Mouse (Mus musculus): Measurements from ENCODE around the gene Eri3. TPM values are rescaled to one million over a fixed set of nuclear protein-coding genes. Genes with fewer than 3 reads are reported as not detected.

Eri3 gene
- polyA plus RNA-seq, 1 experiment from 2014 or later = 267 TPM

DNA sequence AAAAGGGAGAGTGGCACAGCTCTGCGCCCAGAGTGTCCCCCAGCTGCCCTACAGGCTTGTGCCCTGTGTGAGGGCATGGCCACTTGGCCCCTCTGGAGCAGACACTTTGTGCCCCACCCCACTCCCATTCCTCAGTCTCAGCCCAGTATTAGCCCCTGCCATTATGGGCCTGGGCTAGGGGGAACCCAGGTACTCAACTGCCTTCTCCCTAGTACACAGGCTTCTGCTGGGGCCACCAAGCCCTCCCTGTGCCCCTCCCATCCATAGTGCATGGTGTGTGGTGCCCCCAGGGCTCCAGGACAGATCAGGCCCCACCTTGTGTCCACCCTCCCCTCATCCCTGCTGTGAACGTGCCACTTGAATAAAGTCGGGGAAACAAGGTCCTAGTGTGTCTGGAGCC, 123.7 kb downstream of the Eri3 start:
- peaks cover 56% of the 10 kb centered on the region for H3K36me3 ChIP-seq (replicated peaks; ENCODE audit: control insufficient read depth, insufficient read depth)
- no peak for DNase-seq (ENCODE audit: low spot score)
- ATAC-seq (ENCODE audit: low FRiP score) = no peak
- H3K27ac ChIP-seq = no peak overlapping the region
- no peak overlapping the region for H3K4me2 ChIP-seq (replicated peaks)
- H3K9ac ChIP-seq = no peak overlapping the region
- no peaks in the 10 kb centered on the region for H3K9me3 ChIP-seq (ENCODE audit: control insufficient read depth, low read length)
- WGBS = 87% methylated on average over 3 of the region's 3 CpGs
- H3K27me3 ChIP-seq (ENCODE audit: control insufficient read depth, insufficient read depth, low read length) = no peaks in the 10 kb centered on the region
- H3K4me3 ChIP-seq (replicated peaks; ENCODE audit: low read length) = no peak overlapping the region
- no peaks in the 10 kb centered on the region for H3K4me1 ChIP-seq (replicated peaks; ENCODE audit: control insufficient read depth, insufficient read depth, low read length)

DNA sequence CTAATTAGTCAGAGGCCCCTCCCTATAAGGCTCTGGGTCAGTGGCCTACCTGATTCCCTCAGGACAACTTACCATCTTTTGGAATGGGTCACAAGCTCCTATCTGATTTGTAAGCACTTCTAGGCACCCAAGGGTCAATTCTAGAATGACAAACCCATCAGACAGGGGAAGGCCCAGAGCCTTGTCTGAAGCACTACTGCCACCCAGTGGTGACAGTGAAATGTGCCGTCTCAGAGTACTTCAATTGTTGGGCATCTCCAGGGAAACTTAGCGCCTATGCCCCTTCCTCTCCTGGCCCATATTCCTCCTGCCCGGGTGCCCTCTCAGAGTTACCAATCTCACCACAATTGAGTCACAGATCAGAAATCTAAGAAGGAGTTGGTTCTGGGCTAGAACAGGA, 126.7 kb downstream of the Eri3 start:
- peaks cover 76% of the 10 kb centered on the region for H3K36me3 ChIP-seq (replicated peaks; ENCODE audit: control insufficient read depth, insufficient read depth)
- H3K9ac ChIP-seq = no peak overlapping the region
- H3K27me3 ChIP-seq (ENCODE audit: control insufficient read depth, insufficient read depth, low read length) = no peaks in the 10 kb centered on the region
- DNase-seq (ENCODE audit: low spot score) = peak; percentile 93
- no peak overlapping the region for H3K27ac ChIP-seq
- H3K4me1 ChIP-seq (replicated peaks; ENCODE audit: control insufficient read depth, insufficient read depth, low read length) = peaks cover 8% of the 10 kb centered on the region; the same call in 1 of the 2 replicates
- WGBS = 8% methylated on average over 3 of the region's 3 CpGs
- no peak overlapping the region for H3K4me2 ChIP-seq (replicated peaks)
- H3K4me3 ChIP-seq (replicated peaks; ENCODE audit: low read length) = no peak overlapping the region
- ATAC-seq (ENCODE audit: low FRiP score) = peak; percentile 59
- no peaks in the 10 kb centered on the region for H3K9me3 ChIP-seq (ENCODE audit: control insufficient read depth, low read length)

DNA sequence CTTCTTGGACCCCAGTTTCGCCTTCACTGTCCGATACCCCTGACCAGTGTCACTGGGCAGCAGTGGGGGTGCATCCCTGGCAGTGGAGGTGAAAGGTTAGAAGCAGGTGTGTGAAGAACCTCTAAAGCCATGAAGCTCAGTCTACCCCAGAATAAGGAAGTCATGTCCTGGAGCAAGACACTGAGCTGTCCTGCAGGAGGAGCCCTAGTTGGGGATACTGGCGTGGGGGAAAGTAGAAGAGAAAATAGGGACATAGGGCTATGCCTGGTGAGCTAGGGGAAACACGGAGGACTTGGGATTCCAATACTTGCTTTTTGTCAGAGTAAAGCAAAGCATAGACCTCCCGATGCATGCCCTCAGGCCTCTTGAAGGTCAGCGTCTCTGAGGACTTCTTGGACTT, 130.8 kb downstream of the Eri3 start:
- WGBS = 81% methylated on average over 6 of the region's 6 CpGs
- DNase-seq (ENCODE audit: low spot score) (no peak), ATAC-seq (ENCODE audit: low FRiP score) (no peak)
- no peak overlapping the region for H3K9ac ChIP-seq
- peaks cover 46% of the 10 kb centered on the region for H3K36me3 ChIP-seq (replicated peaks; ENCODE audit: control insufficient read depth, insufficient read depth)
- no peaks in the 10 kb centered on the region for H3K27me3 ChIP-seq (ENCODE audit: control insufficient read depth, insufficient read depth, low read length)
- H3K9me3 ChIP-seq (ENCODE audit: control insufficient read depth, low read length) = no peaks in the 10 kb centered on the region
- H3K27ac ChIP-seq = no peak overlapping the region
- H3K4me3 ChIP-seq (replicated peaks; ENCODE audit: low read length) = peak overlapping the region; percentile 83; the same call in 1 of the 2 replicates
- H3K4me2 ChIP-seq (replicated peaks) = peak overlapping the region; percentile 95
- H3K4me1 ChIP-seq (replicated peaks; ENCODE audit: control insufficient read depth, insufficient read depth, low read length) = peaks cover 14% of the 10 kb centered on the region; the same call in 1 of the 2 replicates

DNA sequence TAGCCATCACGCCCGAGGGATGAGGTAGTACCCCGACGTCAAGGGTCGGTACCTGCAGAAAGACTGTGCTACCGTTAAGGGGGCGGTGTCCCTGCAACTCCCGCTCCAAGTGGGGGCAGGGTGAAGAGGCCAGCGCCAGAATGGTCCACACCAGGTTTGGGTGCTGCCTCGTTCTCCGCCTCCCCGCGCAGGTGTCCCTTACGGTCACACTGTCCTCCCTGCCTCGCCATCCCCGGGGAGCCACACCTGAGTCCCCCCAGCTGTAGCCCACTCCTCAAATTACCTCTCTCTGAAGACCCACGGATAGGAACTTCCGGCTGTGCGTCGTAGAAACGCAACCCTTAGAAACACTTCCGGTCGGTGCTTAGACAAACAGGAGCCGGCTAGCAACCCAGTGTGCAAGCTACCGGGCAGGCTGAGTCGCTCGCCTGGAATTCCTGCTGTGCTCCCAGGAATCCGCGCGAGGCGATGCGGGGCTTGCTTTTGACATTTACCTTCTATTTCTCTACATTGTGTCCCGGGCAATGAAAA, 131.8 kb downstream of the Eri3 start, which contains the start of gene Dmap1:
Gene Dmap1 (minus strand): TSS at position 343 of the 531 bp plus-strand sequence.
- WGBS = under 1% methylated on average over 33 of the region's 33 CpGs
- H3K4me3 ChIP-seq (replicated peaks; ENCODE audit: low read length) = peak within 1 kb of the TSS; percentile 83
- H3K27ac ChIP-seq = 0 out of 2 replicates have a peak within 1 kb of the TSS, but pooled peaks have one; percentile 1
- ATAC-seq (ENCODE audit: low FRiP score) (peak; percentile 91), DNase-seq (ENCODE audit: low spot score) (peak; percentile 95)
- peaks cover 14% of the 10 kb centered on the region; the same call in 1 of the 2 replicates for H3K4me1 ChIP-seq (replicated peaks; ENCODE audit: control insufficient read depth, insufficient read depth, low read length)
- H3K9ac ChIP-seq = peak within 1 kb of the TSS; percentile 89
- no peaks in the 10 kb centered on the region for H3K9me3 ChIP-seq (ENCODE audit: control insufficient read depth, low read length)
- no peaks in the 10 kb centered on the region for H3K27me3 ChIP-seq (ENCODE audit: control insufficient read depth, insufficient read depth, low read length)
- H3K4me2 ChIP-seq (replicated peaks) = peak within 1 kb of the TSS; percentile 95
- H3K36me3 ChIP-seq (replicated peaks; ENCODE audit: control insufficient read depth, insufficient read depth) = peaks cover 37% of the 10 kb centered on the region

DNA sequence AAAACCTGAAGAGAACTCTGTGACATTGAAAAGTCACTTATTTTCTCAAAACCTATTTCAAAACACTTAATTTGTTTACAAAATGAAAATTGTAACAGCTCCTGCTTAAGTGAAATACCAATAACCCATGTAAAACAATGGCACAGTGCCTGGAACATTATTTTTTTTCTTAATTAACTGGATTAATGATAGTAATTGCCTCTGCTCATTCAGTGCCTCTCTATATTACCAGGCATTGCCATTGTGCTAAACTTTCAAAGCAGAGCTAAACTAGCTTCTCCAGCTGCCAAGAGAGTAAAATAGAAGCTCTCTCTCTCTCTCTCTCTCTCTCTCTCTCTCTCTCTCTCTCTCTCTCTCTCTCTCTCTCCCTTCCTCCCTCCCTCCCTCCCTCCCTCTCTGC, 132.3 kb downstream of the Eri3 start:
- no peaks in the 10 kb centered on the region for H3K9me3 ChIP-seq (ENCODE audit: control insufficient read depth, low read length)
- H3K36me3 ChIP-seq (replicated peaks; ENCODE audit: control insufficient read depth, insufficient read depth) = peaks cover 32% of the 10 kb centered on the region
- H3K4me1 ChIP-seq (replicated peaks; ENCODE audit: control insufficient read depth, insufficient read depth, low read length) = peaks cover 14% of the 10 kb centered on the region; the same call in 1 of the 2 replicates
- peak overlapping the region; percentile 83 for H3K4me3 ChIP-seq (replicated peaks; ENCODE audit: low read length)
- 0 out of 2 replicates have a peak overlapping the region, but pooled peaks have one; percentile 1 for H3K27ac ChIP-seq
- ATAC-seq (ENCODE audit: low FRiP score) (peak; percentile 28; the same call in 1 of the 2 replicates), DNase-seq (ENCODE audit: low spot score) (no peak)
- peak overlapping the region; percentile 89 for H3K9ac ChIP-seq
- H3K4me2 ChIP-seq (replicated peaks) = peak overlapping the region; percentile 95
- H3K27me3 ChIP-seq (ENCODE audit: control insufficient read depth, insufficient read depth, low read length) = no peaks in the 10 kb centered on the region

GRCm38 (mm10) chr4:117683048-117683768, 133.0 kb downstream of the Eri3 start:
- H3K4me3 ChIP-seq (replicated peaks; ENCODE audit: low read length) = no peak overlapping the region
- ATAC-seq (ENCODE audit: low FRiP score) = no peak
- peaks cover 26% of the 10 kb centered on the region for H3K36me3 ChIP-seq (replicated peaks; ENCODE audit: control insufficient read depth, insufficient read depth)
- H3K9me3 ChIP-seq (ENCODE audit: control insufficient read depth, low read length) = no peaks in the 10 kb centered on the region
- H3K27me3 ChIP-seq (ENCODE audit: control insufficient read depth, insufficient read depth, low read length) = no peaks in the 10 kb centered on the region
- DNase-seq (ENCODE audit: low spot score) = no peak
- H3K9ac ChIP-seq = no peak overlapping the region
- 85% methylated on average over 6 of the region's 6 CpGs for WGBS
- H3K4me1 ChIP-seq (replicated peaks; ENCODE audit: control insufficient read depth, insufficient read depth, low read length) = peaks cover 14% of the 10 kb centered on the region; the same call in 1 of the 2 replicates
- H3K27ac ChIP-seq = no peak overlapping the region
- H3K4me2 ChIP-seq (replicated peaks) = peak overlapping the region; percentile 95; the same call in 1 of the 2 replicates

GRCm38 (mm10) chr4:117686354-117686753, 136.2 kb downstream of the Eri3 start:
- Histone ChIP-seq H3K27ac (no peak overlapping the region), H3K4me2 (replicated peaks) (no peak overlapping the region), H3K4me1 (replicated peaks; ENCODE audit: control insufficient read depth, insufficient read depth, low read length) (peaks cover 8% of the 10 kb centered on the region; the same call in 1 of the 2 replicates), H3K27me3 (ENCODE audit: control insufficient read depth, insufficient read depth, low read length) (no peaks in the 10 kb centered on the region), H3K4me3 (replicated peaks; ENCODE audit: low read length) (no peak overlapping the region), H3K9me3 (ENCODE audit: control insufficient read depth, low read length) (no peaks in the 10 kb centered on the region), H3K9ac (no peak overlapping the region), H3K36me3 (replicated peaks; ENCODE audit: control insufficient read depth, insufficient read depth) (no peaks in the 10 kb centered on the region)
- ATAC-seq (ENCODE audit: low FRiP score) (no peak), DNase-seq (ENCODE audit: low spot score) (no peak)
- WGBS = 84% methylated on average over 4 of the region's 4 CpGs

GRCm38 (mm10) chr4:117705361-117705760, 155.2 kb downstream of the Eri3 start:
- ATAC-seq (ENCODE audit: low FRiP score) = no peak
- 4% methylated on average over 7 of the region's 7 CpGs for WGBS

GRCm38 (mm10) chr4:117708780-117709550, 158.8 kb downstream of the Eri3 start:
- Histone ChIP-seq H3K27me3 (ENCODE audit: control insufficient read depth, insufficient read depth, low read length) (no peaks in the 10 kb centered on the region), H3K9ac (no peak overlapping the region), H3K4me2 (replicated peaks) (no peak overlapping the region), H3K9me3 (ENCODE audit: control insufficient read depth, low read length) (no peaks in the 10 kb centered on the region), H3K36me3 (replicated peaks; ENCODE audit: control insufficient read depth, insufficient read depth) (no peaks in the 10 kb centered on the region), H3K27ac (no peak overlapping the region), H3K4me3 (replicated peaks; ENCODE audit: low read length) (no peak overlapping the region), H3K4me1 (replicated peaks; ENCODE audit: control insufficient read depth, insufficient read depth, low read length) (no peaks in the 10 kb centered on the region)
- no peak for ATAC-seq (ENCODE audit: low FRiP score)
- 82% methylated on average over 3 of the region's 3 CpGs for WGBS
- DNase-seq (ENCODE audit: low spot score) = no peak

More at GRCm38 (mm10) chr4:117705361-117705760, 155.2 kb downstream of the Eri3 start:
- Histone ChIP-seq H3K36me3 (replicated peaks; ENCODE audit: control insufficient read depth, insufficient read depth) (no peaks in the 10 kb centered on the region), H3K4me3 (replicated peaks; ENCODE audit: low read length) (no peak overlapping the region), H3K27me3 (ENCODE audit: control insufficient read depth, insufficient read depth, low read length) (no peaks in the 10 kb centered on the region), H3K4me2 (replicated peaks) (no peak overlapping the region), H3K27ac (no peak overlapping the region), H3K9me3 (ENCODE audit: control insufficient read depth, low read length) (no peaks in the 10 kb centered on the region), H3K9ac (no peak overlapping the region), H3K4me1 (replicated peaks; ENCODE audit: control insufficient read depth, insufficient read depth, low read length) (no peaks in the 10 kb centered on the region)
- DNase-seq (ENCODE audit: low spot score) = peak; percentile 91
